Mouse (Mus musculus): ENCODE results near the gene Rheb.
"Not testable (repeated sequence)": the region's sequence is repeated elsewhere in the genome, so short reads cannot be mapped to it uniquely, and the experiment has no call there.

The Rheb gene

GRCm38 (mm10) chr5:24792961-24793360 lies 49.5 kb downstream of the Rheb start:
- DNase-seq (ENCODE audit: low read depth) = no peak

GRCm38 (mm10) chr5:24782957-24783356 lies 59.5 kb downstream of the Rheb start:
- no peak for DNase-seq (ENCODE audit: low read depth)

- DNase-seq (ENCODE audit: low read depth) = no peak
Measured at GRCm38 (mm10) chr5:24781048-24781447, 61.4 kb downstream of the Rheb start.

GRCm38 (mm10) chr5:24779881-24780512 lies 62.4 kb downstream of the Rheb start:
- DNase-seq (ENCODE audit: low read depth) = peak; percentile 33

- DNase-seq (ENCODE audit: low read depth) = no peak
Measured at GRCm38 (mm10) chr5:24779321-24779720, 63.1 kb downstream of the Rheb start.

- no peak for DNase-seq (ENCODE audit: low read depth)
Measured at GRCm38 (mm10) chr5:24778843-24779140, 63.6 kb downstream of the Rheb start.

GRCm38 (mm10) chr5:24778082-24778842 lies 64.2 kb downstream of the Rheb start:
- no peak for DNase-seq (ENCODE audit: low read depth)

- DNase-seq (ENCODE audit: low read depth) = no peak
Measured at GRCm38 (mm10) chr5:24776681-24777080, 65.7 kb downstream of the Rheb start.

- DNase-seq (ENCODE audit: low read depth) = not testable (repeated sequence)
Measured at GRCm38 (mm10) chr5:24774549-24774948, 67.9 kb downstream of the Rheb start.

- DNase-seq (ENCODE audit: low read depth) = no peak
Measured at GRCm38 (mm10) chr5:24757816-24758215, 84.6 kb downstream of the Rheb start, which contains the start of gene Crygn. TSS of gene Crygn (minus strand) at chr5:24758008.

GRCm38 (mm10) chr5:24756931-24757330 lies 85.5 kb downstream of the Rheb start:
- no peak for DNase-seq (ENCODE audit: low read depth)

Measured in c-Kit-positive CD71-negative TER-119-negative erythroid progenitor cells, embryonic 14.5 days (primary cell).